Mouse (Mus musculus) neutrophil, adult 83 days (primary cell): ENCODE results near the gene Tmem88. TPM values are rescaled to one million over a fixed set of nuclear protein-coding genes. Genes with fewer than 3 reads are reported as not detected.

ENCODE experiments used
- total RNA-seq, 2 experiments: library from RNA; stranded (reverse); gene quantifications; one replicate each; pipeline ENCODE4 v1.2.4; 2023

Gene Tmem88
- 10 to 100 TPM in 1 of 2 experiments, 1 to 10 TPM in 1; 9.2 to 11.9 TPM for total RNA-seq

DNA sequence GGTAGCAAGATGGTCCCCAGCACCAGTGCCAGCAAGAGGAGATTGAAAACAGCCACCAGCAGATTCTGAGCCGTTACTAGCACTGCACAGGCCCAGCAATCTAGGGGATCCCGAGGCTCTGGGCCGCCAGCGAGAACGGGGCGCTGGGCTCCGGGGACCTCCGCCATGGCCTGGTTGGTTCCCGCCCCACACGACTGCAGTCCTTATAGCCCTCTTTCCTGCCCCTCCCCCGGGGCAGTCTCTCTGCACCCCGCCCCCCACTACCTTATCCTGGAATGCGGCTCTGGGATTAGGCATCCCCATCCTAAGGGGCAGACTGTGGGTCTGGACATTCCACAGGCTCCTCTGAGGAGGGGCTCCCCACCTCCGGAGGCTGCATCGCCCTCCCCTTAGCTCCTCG lies at the start of gene Tmem88:
TSS of gene Tmem88 (minus strand) at position 176 of the 400 bp plus-strand sequence.

DNA sequence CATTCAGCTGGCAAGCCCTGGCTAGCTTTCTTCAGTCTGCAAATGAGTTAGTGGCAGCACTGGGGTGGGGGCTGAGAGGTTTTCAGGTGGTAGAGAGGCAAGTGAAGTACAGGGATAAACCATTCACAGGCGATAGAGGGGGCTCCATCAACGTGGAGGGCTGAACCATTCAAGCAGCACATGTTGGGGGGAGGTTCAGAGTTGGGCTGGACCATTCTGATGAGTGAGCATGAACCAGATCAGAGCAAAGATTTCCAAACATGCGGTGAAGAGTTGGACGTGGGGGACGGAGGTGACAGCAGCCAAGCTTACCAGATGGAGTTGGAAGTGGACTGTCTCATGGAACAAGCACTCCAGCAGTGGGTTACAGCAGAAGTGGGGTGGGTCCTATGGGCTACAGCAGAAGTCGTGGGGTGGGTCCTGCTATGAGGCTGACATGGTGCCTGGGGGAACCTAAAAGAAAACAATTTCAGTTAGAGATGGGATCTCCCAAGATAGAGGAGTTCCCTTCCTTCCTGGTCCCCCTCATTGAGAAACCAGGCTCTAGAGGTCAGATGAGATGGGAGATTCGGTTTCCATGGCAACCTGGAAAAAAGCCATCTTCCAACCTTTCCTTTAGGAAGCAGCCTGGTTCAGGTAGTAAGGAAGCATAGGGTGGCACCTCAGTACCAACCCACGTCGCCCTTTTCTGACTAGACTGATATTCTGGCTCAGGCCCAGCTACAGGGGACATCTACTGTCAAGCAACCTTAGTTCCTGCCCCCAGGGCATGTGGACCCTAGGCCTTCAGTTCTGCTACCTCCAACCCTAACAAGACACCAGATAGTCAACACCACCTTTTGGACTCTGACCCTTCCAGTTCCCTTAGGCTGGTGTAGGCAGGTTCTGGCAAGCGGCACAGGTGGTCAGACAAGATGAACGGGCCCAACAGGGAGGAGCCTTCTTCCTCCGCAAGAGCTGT lies 15.5 kb upstream of the Tmem88 start, which contains the start of gene Kdm6b:
TSS of gene Kdm6b (minus strand) at position 455 of the 961 bp plus-strand sequence.

DNA sequence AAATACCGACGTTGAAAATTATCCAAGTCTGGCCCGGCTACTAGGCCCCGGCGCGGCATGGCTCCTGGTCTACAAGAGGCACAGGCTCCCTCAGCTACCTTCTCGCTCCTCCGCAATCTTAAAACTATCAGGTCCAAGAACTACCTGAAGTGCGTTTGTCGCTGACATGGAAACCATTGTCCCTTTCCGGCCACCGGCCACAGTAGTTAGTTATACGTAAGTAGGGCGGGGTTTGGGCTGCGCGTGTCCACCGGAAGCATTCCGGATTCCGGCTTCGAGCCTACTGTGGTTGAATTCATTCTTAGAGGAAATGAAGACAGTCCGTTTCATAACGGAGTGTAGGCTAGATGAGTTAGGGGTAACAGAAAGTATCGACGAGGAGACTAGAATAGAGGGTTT lies 2.8 kb downstream of the Tmem88 start, which contains the start of the genes Naa38 and Cyb5d1:
TSS of gene Naa38 (plus strand) at position 253 of the 399 bp plus-strand sequence.
TSS of gene Cyb5d1 (minus strand) at position 397 of the 399 bp plus-strand sequence.

GRCm38 (mm10) chr11:69369215-69369989 lies 28.6 kb downstream of the Tmem88 start, which contains the start of gene Chd3:
Gene Chd3, minus strand, starts transcription at chr11:69369406.

Other genes starting within 250 kb of the Tmem88 start
- not detected for gene Alox12b, start 241.2 kb downstream of the Tmem88 start, total RNA-seq
- gene Alox8, start 200.4 kb downstream of the Tmem88 start, total RNA-seq = under 1 TPM; 0.11 to 0.28 TPM
- not detected for gene Gucy2e, start 161.2 kb downstream of the Tmem88 start, total RNA-seq
- 10 to 100 TPM; 12.5 to 15.6 TPM for gene Cntrob, start 74.5 kb downstream of the Tmem88 start, total RNA-seq
- gene Trappc1, start 74.3 kb downstream of the Tmem88 start, total RNA-seq = 10 to 100 TPM; 44.7 to 46.6 TPM
- gene Kcnab3, start 72.0 kb downstream of the Tmem88 start, total RNA-seq = under 1 TPM; 0.31 to 0.42 TPM
- gene Rnf227, start 57.8 kb downstream of the Tmem88 start, total RNA-seq = 1 to 10 TPM in 1 of 2 experiments, under 1 TPM in 1; 0.75 to 1.1 TPM
- gene Chd3, start 28.8 kb downstream of the Tmem88 start, total RNA-seq = 10 to 100 TPM; 12.7 to 16.7 TPM
- gene Naa38, start 2.7 kb downstream of the Tmem88 start, total RNA-seq = 10 to 100 TPM; 47.3 to 48.0 TPM
- 10 to 100 TPM; 23.5 to 27.2 TPM for gene Cyb5d1, start 2.6 kb downstream of the Tmem88 start, total RNA-seq
- gene Kdm6b, start 15.4 kb upstream of the Tmem88 start, total RNA-seq = 100 to 1,000 TPM; 148 to 175 TPM
- 1 to 10 TPM; 9.6 to 9.8 TPM for gene Dnah2, start 150.9 kb upstream of the Tmem88 start, total RNA-seq
- under 1 TPM; 0.18 to 0.20 TPM for gene Efnb3, start 162.0 kb upstream of the Tmem88 start, total RNA-seq
- 1 to 10 TPM; 9.0 to 9.8 TPM for gene Wrap53, start 182.0 kb upstream of the Tmem88 start, total RNA-seq
- gene Trp53, start 182.1 kb upstream of the Tmem88 start, total RNA-seq = 10 to 100 TPM; 59.1 to 59.7 TPM
- gene Atp1b2, start 207.7 kb upstream of the Tmem88 start, total RNA-seq = 1 to 10 TPM; 5.4 to 6.9 TPM
- gene Shbg, start 219.7 kb upstream of the Tmem88 start, total RNA-seq = not detected
- not detected for gene Sat2, start 223.8 kb upstream of the Tmem88 start, total RNA-seq
- gene Fxr2, start 234.8 kb upstream of the Tmem88 start, total RNA-seq = 10 to 100 TPM; 42.3 to 53.2 TPM